Mouse (Mus musculus): ENCODE measurements at regions not wholly inside any gene's neighbourhood (a gene's known extent, or its start where the extent isn't known, plus 50 kb on each side); places are given as distances from the start of the nearest gene placed in this dataset.

GRCm38 (mm10) chr1:14503193-14503800, 1589.8 kb downstream of the 4930444P10Rik start:
- TF ChIP-seq CTCF (IDR thresholded peaks at IDR 0.05; ENCODE audit: extremely low read depth, insufficient read depth, insufficient read length, insufficient replicate concordance): no peak
- no peak for TF ChIP-seq POLR2A (IDR thresholded peaks at IDR 0.05; ENCODE audit: low read depth, low read length)
